Mouse (Mus musculus) cerebellum, adult (tissue): ENCODE measurements around the gene Ptges3l.
"Not testable (repeated sequence)": the region's sequence is repeated elsewhere in the genome, so short reads cannot be mapped to it uniquely, and the experiment has no call there.

Experiments
- ATAC-seq: cut with Nextera tagmentation; 2 replicates; pipeline ENCODE4 v1.9.2; 2017; ENCODE audit warnings: mild to moderate bottlenecking, moderate library complexity, mixed read lengths; ENCODE audit not compliant: insufficient number of reproducible peaks, low FRiP score, low TSS enrichment

The Ptges3l gene

GRCm38 (mm10) chr11:101458217-101458616 lies 33.1 kb upstream of the Ptges3l start:
- ATAC-seq = no peak

DNA sequence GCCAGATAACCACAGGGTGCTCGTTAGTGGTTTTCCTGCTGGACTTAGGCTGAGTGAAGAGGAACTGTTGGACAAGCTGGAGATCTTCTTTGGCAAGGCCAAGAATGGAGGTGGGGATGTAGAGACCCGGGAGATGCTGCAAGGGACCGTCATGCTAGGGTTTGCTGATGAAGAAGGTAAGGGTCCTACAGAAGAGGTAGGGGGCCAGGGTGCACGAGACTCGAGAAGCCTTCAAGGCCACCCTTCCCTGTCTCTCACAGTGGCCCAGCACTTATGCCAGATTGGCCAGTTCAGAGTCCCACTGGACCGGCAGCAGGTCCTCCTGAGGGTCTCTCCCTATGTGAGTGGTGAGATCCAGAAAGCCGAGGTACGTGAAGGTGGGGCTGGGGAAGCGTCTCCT lies 32.5 kb upstream of the Ptges3l start:
- no peak for ATAC-seq

DNA sequence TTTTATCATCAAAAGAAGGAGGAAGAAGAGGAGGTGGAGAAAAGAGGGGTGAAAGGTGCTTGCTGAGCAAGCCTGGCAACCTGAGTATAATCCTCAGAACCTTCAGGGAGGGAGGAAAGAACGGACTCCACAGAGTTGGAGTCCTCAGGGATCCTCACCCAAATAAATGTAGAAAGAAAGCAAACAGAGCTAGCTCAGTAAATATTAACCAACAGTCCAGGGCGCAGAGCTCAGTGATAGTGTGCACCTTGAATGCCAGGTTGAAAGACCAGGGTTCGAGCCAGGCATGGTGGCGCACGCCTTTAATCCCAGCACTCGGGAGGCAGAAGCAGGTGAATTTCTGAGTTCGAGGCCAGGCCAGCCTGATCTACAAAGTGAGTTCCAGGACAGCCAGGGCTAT lies 30.5 kb upstream of the Ptges3l start:
- no peak for ATAC-seq

- no peak for ATAC-seq
Measured at GRCm38 (mm10) chr11:101454702-101455101, 29.6 kb upstream of the Ptges3l start.

- ATAC-seq = no peak
Measured at GRCm38 (mm10) chr11:101452093-101452774, 27.1 kb upstream of the Ptges3l start.

DNA sequence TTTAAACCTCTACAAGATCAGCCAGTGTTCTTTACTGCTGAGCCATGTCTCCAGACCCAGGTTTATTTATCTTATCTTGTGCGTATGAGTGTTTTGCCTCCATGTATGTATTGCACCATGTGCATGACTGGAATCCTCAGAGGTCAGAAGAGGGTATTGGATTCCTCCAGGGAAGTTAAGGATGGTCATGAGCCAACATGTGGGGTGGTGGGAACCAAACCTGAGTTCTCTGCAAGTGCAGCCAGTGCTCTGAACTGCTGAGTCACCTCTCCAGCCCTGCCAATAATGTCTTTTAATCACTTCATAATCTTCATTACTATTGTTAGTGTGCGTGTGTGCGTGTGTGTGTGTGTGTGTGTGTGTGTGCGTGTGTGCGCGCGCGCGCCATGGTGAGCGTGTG lies 26.4 kb upstream of the Ptges3l start:
- ATAC-seq = no peak

- ATAC-seq = no peak
Measured at GRCm38 (mm10) chr11:101450394-101450793, 25.3 kb upstream of the Ptges3l start.

DNA sequence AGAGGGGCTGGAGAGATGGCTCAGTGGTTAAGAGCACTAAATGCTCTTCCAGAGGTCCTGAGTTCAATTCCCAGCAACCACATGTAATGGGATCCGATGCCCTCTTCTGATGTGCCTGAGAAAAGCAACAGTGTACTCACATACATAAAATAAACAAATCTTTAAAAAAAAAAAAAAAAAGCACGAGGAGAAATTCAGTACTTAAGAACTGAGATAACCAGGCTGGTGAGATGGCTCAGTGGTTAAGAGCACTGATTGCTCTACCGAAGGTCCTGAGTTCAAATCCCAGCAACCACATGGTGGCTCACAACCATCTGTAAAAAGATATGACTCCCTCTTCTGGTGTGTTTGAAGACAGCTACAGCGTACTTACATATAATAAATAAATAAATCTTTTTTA lies 24.5 kb upstream of the Ptges3l start:
- not testable (repeated sequence) for ATAC-seq

GRCm38 (mm10) chr11:101448899-101449298 lies 23.8 kb upstream of the Ptges3l start:
- ATAC-seq = no peak

- no peak for ATAC-seq
Measured at GRCm38 (mm10) chr11:101448274-101448746, 23.2 kb upstream of the Ptges3l start, which contains the start of gene Ifi35. TSS of gene Ifi35 (plus strand) at chr11:101448407.

DNA sequence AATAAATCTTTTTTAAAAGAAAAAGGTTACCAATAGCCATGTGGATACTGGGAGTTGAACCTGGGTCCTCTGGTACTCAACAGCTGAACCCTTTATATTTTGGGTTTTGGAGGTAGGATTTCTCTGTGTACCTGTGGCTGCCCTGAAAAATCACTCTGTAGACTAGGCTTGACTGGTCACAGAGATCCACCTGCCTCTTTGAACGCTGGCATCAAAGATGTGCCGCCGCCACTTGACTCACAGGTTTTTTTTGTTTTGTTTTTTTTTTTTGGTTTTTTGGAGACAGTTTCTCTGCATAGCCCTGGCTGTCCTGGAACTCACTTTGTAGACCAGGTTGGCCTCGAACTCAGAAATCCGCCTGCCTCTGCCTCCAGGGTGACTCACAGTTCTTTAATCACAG lies 22.7 kb upstream of the Ptges3l start:
- ATAC-seq = no peak

GRCm38 (mm10) chr11:101446860-101447259 lies 21.7 kb upstream of the Ptges3l start:
- not testable (repeated sequence) for ATAC-seq

- ATAC-seq = no peak
Measured at GRCm38 (mm10) chr11:101446319-101446718, 21.2 kb upstream of the Ptges3l start.

GRCm38 (mm10) chr11:101442760-101443159 lies 17.6 kb upstream of the Ptges3l start:
- no peak for ATAC-seq

DNA sequence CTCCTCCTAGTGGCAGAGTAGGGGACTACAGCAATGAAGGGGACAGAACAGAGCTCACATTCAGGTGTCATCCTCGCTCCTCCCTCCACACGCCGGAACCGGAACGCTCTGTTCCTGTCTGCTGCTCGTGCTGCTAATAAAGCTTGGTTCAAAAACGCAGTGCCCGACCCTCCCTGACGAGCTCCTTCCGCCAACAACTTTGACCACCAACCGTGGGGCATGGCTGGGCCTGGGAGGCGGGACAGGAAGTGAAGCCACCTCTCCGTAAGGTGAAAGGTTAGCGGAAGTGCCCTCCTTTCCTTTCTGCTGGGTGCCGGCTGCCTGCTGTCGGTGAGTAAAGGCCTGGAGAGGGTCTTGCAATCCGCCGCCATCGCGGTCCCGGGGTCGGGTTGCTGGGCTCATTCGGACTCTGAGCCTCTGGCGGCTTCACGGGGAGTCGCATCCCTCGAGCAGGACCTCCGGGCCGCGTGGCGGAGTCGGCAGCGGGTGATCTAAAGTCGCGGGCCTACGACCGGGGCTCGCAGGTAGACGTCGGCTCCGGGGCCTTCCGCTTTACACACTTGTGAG lies 17.1 kb upstream of the Ptges3l start, which contains the start of gene Rpl27:
Gene Rpl27, plus strand, starts transcription at position 172 of the 567 bp plus-strand sequence.
- peak; percentile 99 for ATAC-seq

- ATAC-seq = not testable (repeated sequence)
Measured at GRCm38 (mm10) chr11:101441450-101442126, 16.5 kb upstream of the Ptges3l start.

DNA sequence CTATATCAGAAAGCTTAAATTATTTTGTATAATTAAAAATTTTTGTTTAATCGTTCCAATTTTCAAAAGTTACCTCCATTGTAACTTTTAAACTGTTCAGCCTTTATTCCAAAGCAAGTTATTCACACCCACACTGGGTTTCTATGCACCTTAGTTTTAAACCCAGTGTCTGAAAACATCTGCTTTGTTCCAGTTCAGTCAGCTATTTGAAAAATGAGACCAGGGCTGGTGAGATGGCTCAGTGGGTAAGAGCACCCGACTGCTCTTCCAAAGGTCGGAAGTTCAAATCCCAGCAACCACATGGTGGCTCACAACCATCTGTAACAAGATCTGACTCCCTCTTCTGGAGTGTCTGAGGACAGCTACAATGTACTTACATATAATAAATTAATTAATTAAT lies 12.9 kb upstream of the Ptges3l start:
- ATAC-seq = not testable (repeated sequence)

DNA sequence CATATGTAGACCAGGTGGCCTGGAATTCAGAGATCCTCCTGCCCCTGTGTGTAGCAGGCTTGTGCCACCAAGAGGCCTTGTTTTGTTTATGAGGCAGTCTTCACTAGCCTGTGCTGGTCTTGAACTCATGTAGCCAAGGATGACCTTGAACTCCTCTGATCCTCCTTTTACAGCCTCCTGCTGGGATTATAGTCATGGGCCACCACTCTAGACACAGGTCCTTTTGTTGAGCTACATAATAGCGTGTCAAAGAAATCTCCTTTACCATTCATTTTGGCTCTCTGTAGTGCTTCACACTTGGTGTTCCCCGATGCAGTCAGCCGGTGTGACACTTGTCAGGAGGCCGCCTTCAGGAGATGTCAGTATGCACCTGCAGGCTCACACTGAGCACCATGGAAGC lies 11.8 kb upstream of the Ptges3l start:
- no peak for ATAC-seq

DNA sequence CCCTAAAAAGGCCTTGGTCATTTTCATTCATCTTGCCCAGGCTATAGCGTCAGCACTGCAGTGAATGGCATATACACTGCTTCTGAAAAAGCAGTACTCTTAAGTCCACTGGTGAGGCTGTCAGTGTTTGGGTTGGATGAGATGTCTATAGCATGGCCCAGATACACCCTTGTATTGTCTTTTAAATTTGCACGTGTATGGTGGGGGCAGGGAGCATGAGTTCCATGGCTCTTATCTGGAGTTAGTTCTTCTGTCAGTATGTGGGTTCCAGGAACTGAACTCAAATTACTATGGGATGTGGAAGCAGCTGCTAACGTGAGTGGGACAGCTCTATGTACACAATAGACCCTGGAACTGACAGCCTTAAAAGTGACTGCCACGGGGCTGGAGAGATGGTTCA lies 10.7 kb upstream of the Ptges3l start:
- ATAC-seq = no peak

DNA sequence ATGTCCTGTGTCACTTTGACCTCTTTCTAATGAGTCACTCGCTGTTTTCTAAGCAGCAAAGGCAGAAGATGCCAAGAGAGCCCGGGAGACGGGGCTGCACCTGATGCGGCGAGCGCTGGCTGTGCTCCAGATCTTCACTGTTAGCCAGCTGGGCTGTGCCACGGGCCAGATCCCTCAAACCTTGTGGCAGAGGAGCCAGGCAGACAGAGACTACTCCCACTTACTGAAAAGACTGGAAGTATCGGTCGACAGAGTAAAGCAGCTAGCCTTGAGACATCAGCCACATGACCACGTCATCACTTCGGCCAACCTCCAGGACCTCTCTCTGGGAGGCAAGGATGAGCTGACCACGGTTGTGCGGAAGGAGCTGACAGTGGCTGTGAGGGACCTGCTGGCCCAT lies 8.3 kb upstream of the Ptges3l start:
- no peak for ATAC-seq

DNA sequence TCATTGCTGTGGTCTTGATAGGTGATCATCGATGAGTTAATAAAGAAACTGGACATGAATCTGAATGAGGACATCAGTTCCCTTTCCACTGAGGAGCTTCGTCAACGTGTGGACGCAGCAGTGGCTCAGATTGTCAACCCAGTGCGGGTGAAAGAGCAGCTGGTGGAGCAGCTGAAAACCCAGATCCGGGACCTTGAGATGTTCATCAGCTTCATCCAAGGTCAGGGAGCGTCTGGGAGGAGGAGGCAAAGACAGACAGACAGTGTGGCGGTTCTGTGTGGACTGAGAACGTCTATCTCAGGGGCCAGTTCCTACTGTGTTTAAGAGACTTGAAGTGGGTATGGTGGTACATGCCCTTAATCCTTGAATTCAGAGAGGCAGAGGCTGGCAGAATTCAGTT lies 6.2 kb upstream of the Ptges3l start:
- ATAC-seq = no peak
